Mouse (Mus musculus): Measurements from ENCODE around the gene Naaladl2.

GRCm38 (mm10) chr3:23928097-23928496 is 1216.0 kb downstream of the Naaladl2 start:
- TF ChIP-seq CTCF (conservative IDR thresholded peaks at IDR 0.05; ENCODE audit: low read length) (no peak), POU5F1 (IDR thresholded peaks at IDR 0.05; ENCODE audit: borderline replicate concordance, low read length) (no peak), NANOG (IDR thresholded peaks at IDR 0.05; ENCODE audit: borderline replicate concordance, low read length) (no peak)
